Mouse (Mus musculus): ENCODE data around the gene Ttc33.

Ttc33 gene

GRCm38 (mm10) chr15:5184668-5185330, 526 bp upstream of the Ttc33 start:
- in situ Hi-C loops (cut with MboI), result loop anchor here (25.0 kb wide), 1 partner anchor 1028 kb away; no protein-coding TSS in a partner anchor

- in situ Hi-C loops (cut with MboI), result loop anchor here (25.0 kb wide), 1 partner anchor 1026 kb away; no protein-coding TSS in a partner anchor
Observed at GRCm38 (mm10) chr15:5186293-5186675, 959 bp downstream of the Ttc33 start.

GRCm38 (mm10) chr15:5187116-5187515, 1.8 kb downstream of the Ttc33 start:
- in situ Hi-C loops (cut with MboI), result loop anchor here (25.0 kb wide), 1 partner anchor 1025 kb away; no protein-coding TSS in a partner anchor

- in situ Hi-C loops (cut with MboI), result loop anchor here (25.0 kb wide), 1 partner anchor 1024 kb away; no protein-coding TSS in a partner anchor
Observed at GRCm38 (mm10) chr15:5188029-5188428, 2.7 kb downstream of the Ttc33 start.

- in situ Hi-C loops (cut with MboI), result loop anchor here (25.0 kb wide), 1 partner anchor 1023 kb away; no protein-coding TSS in a partner anchor
Observed at GRCm38 (mm10) chr15:5189504-5190093, 4.3 kb downstream of the Ttc33 start.

GRCm38 (mm10) chr15:5193833-5194232, 8.5 kb downstream of the Ttc33 start:
- in situ Hi-C loops (cut with MboI), result loop anchor here (25.0 kb wide), 1 partner anchor 1018 kb away; no protein-coding TSS in a partner anchor

- in situ Hi-C loops (cut with MboI), result loop anchor here (25.0 kb wide), 1 partner anchor 1018 kb away; no protein-coding TSS in a partner anchor
Observed at GRCm38 (mm10) chr15:5194446-5194845, 9.1 kb downstream of the Ttc33 start.

GRCm38 (mm10) chr15:5194931-5195330, 9.6 kb downstream of the Ttc33 start:
- in situ Hi-C loops (cut with MboI), result loop anchor here (25.0 kb wide), 1 partner anchor 1017 kb away; no protein-coding TSS in a partner anchor

- in situ Hi-C loops (cut with MboI), result loop anchor here (25.0 kb wide), 1 partner anchor 1016 kb away; no protein-coding TSS in a partner anchor
Observed at GRCm38 (mm10) chr15:5195987-5196514, 10.7 kb downstream of the Ttc33 start.

GRCm38 (mm10) chr15:5196691-5197090, 11.4 kb downstream of the Ttc33 start:
- in situ Hi-C loops (cut with MboI), result loop anchor here (25.0 kb wide), 1 partner anchor 1016 kb away; no protein-coding TSS in a partner anchor

- in situ Hi-C loops (cut with MboI), result no loop called here
Observed at GRCm38 (mm10) chr15:5205222-5205621, 19.9 kb downstream of the Ttc33 start.

GRCm38 (mm10) chr15:5209116-5209515, 23.8 kb downstream of the Ttc33 start:
- in situ Hi-C loops (cut with MboI), result no loop called here

- in situ Hi-C loops (cut with MboI), result no loop called here
Observed at GRCm38 (mm10) chr15:5220491-5220890, 35.2 kb downstream of the Ttc33 start.

- in situ Hi-C loops (cut with MboI), result loop anchor here (10.0 kb wide), 1 partner anchor 684 kb away; no protein-coding TSS in a partner anchor
Observed at GRCm38 (mm10) chr15:5230746-5231145, 45.4 kb downstream of the Ttc33 start.

- in situ Hi-C loops (cut with MboI), result loop anchor here (10.0 kb wide), 1 partner anchor 680 kb away; no protein-coding TSS in a partner anchor
Observed at GRCm38 (mm10) chr15:5234659-5235058, 49.3 kb downstream of the Ttc33 start.

GRCm38 (mm10) chr15:5235527-5235926, 50.2 kb downstream of the Ttc33 start:
- in situ Hi-C loops (cut with MboI), result loop anchor here (10.0 kb wide), 1 partner anchor 679 kb away; no protein-coding TSS in a partner anchor

GRCm38 (mm10) chr15:5236538-5236937, 51.2 kb downstream of the Ttc33 start:
- in situ Hi-C loops (cut with MboI), result loop anchor here (10.0 kb wide), 1 partner anchor 678 kb away; no protein-coding TSS in a partner anchor

- in situ Hi-C loops (cut with MboI), result loop anchor here (10.0 kb wide), 1 partner anchor 678 kb away; no protein-coding TSS in a partner anchor
Observed at GRCm38 (mm10) chr15:5237012-5237660, 51.8 kb downstream of the Ttc33 start.

GRCm38 (mm10) chr15:5238073-5238472, 52.7 kb downstream of the Ttc33 start:
- in situ Hi-C loops (cut with MboI), result loop anchor here (10.0 kb wide), 1 partner anchor 677 kb away; no protein-coding TSS in a partner anchor

- in situ Hi-C loops (cut with MboI), result loop anchor here (10.0 kb wide), 1 partner anchor 676 kb away; no protein-coding TSS in a partner anchor
Observed at GRCm38 (mm10) chr15:5238553-5238952, 53.2 kb downstream of the Ttc33 start.

GRCm38 (mm10) chr15:5239361-5239760, 54.0 kb downstream of the Ttc33 start:
- in situ Hi-C loops (cut with MboI), result loop anchor here (10.0 kb wide), 1 partner anchor 675 kb away; no protein-coding TSS in a partner anchor
